Mouse (Mus musculus): ENCODE results near the gene Mycbp2.
A peak's percentile ranks its signal among the peaks of the same experiment; 100 is the strongest.

Gene Mycbp2

DNA sequence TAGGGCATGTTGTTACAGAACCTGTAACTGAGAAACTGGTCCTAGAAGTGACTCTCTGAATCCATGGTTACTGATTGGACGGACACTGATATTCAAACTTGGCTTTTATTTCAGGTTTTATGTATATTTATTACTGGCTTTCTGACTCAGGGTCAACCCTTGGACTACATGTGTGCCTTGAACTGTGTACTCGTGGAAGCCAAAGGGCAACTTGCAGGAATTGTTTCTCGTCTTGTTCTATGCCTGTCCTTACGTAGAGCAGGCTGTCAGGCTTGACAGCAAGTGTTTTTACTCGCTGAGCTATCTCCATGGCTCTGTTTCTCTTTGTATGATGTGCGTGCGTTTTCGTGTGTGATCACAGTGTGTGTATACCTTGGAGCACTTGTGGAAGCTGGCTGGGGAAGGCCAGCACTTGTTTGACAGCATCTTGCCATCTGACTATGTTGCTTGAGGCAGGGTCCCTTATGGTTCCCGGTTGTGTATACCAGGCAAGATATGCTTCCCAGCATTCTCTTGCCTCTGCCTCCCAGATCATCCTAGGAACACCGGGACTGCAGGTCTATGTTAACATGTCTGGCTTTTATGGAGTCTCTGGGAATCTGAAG lies 243.8 kb downstream of the Mycbp2 start:
- no peak for DNase-seq (ENCODE audit: low spot score in 2 of 2)

DNA sequence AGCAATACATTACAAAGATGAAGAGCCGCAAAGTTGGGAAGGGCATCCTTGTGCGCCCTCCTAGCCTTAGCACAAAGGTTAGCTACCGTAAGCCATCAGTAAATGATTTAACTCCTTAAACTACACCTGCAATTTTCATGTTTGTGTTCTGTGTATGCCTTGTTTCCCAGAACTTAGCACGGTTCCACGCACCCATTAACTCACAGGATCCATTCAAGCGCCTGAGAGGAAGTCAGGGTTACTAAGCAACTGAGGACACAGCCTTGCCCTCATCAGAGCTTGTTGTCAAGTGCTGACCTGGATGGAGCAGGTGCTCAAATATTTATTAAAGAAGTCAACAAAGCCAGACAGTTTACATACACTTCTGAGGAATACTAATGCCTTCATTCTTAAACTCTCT lies 244.4 kb downstream of the Mycbp2 start:
- no peak for DNase-seq (ENCODE audit: low spot score in 2 of 2)

DNA sequence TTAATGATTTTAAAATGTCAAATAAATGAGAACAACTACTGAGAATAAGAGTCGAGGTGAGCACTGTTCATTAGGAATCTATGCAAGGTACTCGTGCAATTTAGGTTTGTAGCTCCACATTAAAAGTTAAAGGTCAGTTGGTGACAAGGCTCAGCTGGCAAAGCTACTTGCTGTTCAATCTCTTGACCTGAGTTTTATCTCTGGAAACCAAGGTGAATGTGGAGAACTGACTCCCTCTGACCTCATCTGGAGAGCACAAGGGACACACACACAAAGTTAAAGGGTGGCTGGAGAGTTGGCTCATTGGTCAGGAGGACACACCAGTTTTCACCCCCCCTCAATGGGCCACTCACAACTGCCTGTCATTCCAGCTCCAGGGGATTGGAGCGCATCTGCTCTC lies 245.4 kb downstream of the Mycbp2 start:
- no peak for DNase-seq (ENCODE audit: low spot score in 2 of 2)

DNA sequence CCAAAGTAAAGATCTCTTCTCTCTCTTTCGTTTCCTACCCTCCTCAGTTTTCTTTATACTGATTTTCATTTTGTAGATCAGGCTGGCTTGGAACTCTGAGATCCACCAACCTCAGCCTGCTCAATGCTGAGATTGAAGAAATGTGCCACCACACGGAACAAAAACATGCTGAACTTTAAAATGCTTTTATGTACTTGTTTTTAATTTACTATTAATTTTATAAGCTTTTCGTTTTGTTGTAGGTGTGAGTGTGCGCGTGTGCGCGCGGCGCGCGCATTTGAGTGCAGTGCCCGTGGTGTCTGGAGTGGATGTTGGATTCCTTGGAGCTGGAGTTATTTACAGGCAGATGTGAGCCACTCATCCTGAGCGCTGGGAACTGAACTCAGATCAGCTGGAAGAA lies 246.3 kb downstream of the Mycbp2 start:
- DNase-seq (ENCODE audit: low spot score in 2 of 2): no peak

DNA sequence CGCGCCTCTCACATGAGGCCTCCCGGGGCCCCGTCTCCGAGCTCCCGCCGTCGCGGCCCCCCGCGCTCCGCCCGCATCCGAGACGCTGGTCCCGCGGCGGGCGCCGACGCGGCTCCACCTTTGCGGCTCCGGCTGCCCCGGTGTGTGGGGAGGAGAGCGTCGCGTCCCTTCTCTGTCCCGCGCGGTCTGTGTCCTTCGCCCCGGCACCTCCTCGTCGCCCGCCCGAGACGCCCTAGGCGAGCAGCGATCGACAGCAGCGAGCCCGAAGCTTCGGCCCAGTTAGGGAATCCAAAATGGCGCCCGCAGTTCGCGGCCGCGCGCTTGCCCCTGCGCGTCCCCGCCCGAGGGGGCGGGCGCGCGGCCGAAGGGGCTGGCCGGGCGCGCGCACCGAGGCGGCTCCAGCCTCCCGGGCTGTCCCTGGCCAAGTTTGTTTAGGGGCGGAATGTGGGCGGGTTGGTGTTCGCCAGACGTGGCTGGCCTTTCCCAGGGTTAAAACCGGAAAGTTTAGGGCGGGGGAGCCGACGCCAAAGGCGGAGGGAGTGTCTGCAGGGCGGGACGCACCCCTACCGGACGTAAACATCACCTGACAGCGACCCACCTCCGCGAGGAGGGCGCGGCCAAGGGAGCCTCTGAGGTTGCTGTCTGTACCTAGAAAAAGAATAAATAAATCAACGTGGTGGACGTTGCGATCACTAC lies 247.2 kb downstream of the Mycbp2 start, which contains the start of gene Fbxl3:
Fbxl3 (minus strand) TSS at position 329 of the 696 bp plus-strand sequence.
- DNase-seq (ENCODE audit: low spot score in 2 of 2): peak; percentile 91 to 92

DNA sequence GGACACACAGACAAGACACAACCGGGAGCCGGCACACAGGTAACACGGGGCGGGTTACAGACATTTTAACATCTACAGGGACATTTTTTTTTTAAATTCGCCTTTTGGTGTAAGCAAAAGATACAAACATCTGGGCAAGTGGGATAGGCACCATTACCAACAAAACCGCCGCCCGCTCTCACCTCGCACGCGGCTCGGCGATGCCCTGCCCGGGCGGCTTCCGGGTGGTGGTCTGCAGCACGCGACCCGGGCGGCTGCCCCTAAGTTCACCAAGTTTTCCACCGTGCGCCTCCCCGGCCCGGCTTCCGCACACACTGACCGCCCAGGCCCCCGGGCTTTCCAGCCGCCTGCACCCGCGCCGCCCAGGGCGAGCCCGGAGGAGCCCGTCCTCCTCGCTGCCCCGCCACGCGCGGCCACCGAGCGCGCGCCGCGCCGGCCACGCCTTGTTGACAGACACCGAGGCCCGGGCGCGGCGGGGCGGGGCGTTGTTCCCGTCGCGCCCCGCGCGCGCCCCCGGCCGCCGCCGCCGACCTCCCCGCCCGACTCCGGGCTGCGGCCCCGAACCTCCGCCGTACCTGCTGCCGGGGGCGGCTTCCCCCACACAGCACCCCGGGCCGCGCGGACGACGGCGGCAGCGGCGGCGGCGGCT lies 247.9 kb downstream of the Mycbp2 start:
- DNase-seq (ENCODE audit: low spot score in 2 of 2): peak; percentile 85 to 90

DNA sequence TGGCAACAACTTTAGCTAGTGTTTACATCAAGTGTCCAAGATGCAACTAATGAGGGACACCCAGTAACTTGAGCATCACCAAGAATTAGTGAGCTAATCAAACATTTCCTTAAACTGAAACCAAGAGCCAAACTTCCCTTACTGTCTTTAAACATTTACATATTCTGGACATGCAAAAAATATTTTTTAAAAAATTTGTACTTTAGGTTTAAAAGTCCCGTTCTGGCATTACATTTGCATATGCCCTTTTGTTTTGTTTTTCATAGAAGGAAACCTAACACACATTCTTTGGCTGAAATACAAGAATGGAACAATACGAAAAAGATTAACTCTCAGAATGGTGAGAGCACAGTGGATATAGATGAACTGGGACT lies 248.4 kb downstream of the Mycbp2 start:
- no peak for DNase-seq (ENCODE audit: low spot score in 2 of 2)

DNA sequence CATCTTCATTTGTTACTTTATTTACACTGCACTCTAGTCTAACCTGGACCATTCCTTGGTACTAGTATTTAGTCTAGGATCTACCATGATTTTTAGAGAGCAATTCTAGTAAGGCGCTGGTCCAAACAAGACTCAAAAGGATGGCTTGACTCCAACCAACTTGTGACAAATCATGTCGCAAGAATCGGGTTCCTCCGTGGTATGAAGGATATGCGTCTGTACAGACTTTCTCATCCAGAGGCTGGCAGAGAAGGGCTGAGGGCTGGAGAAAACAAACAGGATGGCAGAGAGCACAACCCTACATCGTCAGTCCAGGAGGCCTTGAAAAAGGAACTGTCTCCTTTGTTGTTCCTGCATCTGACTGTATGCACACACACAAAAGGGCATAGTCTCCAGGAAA lies 250.0 kb downstream of the Mycbp2 start:
- DNase-seq (ENCODE audit: low spot score in 2 of 2): no peak

DNA sequence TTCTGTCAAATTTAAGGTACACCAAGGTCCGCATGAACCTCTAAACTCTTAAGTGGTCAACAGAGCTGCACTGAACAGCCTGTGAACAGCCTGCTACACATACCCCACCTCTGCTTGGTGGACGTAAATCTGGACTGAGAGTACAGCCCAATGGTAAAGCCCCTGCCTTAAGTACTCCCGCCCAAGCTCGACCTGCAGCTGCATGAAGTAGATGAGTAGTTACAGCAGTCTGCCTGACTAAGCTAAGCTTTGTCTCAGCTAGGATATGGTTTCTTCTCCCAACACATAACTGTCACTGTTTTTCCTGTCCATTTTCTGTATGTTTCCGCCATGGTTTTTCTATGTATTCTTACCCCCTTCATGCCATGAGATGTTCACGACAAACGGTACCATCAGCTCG lies 250.8 kb downstream of the Mycbp2 start:
- no peak for DNase-seq (ENCODE audit: low spot score in 2 of 2)

DNA sequence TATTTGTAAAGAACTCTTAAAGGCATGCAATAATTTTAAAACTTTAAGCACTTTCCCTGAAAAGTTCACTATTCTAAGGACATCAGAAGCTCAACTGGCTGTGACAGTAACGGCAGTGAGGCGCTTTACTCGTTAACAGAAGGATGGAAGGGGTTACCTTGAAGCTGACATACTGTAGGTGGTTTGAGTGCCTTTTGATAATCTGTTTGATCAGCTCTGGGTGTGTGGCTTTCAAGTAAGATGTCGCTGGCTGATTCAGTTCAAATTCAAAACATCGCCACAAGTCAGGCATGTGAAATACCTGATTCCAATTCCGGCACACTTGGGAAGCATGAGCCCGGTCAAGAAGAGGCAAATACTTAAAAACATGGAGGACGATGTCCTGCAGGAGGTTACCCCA lies 251.6 kb downstream of the Mycbp2 start:
- no peak for DNase-seq (ENCODE audit: low spot score in 2 of 2)

DNA sequence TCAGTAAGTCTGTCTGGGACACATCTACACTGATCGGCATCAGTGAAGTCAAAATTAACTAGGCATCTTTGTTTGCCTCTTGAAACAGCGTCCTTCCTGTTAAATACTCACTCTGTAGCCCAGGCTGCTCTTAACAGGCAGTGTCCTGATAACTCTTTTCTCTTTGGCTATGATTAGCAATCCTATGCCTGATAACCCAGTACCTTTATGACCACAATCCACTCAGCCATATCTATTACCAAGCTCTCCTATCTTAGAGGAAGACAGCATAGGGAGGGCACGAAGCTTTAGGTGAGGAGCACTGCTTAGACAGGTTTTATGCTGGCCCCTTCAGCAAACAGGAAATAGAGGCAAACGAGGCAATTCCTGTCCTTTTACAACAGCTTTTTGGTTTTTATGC lies 252.9 kb downstream of the Mycbp2 start:
- DNase-seq (ENCODE audit: low spot score in 2 of 2): no peak

DNA sequence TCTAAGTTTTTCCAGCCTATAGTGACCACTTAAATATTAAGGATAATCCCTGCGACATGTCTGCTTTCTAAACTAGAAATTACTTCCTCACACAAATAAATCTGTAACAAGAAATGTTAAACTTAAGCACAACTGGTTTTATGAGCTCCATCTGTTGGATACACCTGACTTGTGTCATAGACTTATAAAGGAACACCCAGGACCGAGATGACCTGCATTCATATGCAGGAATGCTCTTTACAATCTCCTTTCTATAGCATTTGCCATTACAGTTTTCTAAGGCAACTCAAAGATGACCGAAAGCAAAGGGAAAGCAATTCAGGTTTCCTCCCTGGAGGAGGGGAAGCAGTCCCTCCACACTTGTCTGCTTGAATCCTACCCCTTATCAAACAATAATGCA lies 253.4 kb downstream of the Mycbp2 start:
- DNase-seq (ENCODE audit: low spot score in 2 of 2): no peak

DNA sequence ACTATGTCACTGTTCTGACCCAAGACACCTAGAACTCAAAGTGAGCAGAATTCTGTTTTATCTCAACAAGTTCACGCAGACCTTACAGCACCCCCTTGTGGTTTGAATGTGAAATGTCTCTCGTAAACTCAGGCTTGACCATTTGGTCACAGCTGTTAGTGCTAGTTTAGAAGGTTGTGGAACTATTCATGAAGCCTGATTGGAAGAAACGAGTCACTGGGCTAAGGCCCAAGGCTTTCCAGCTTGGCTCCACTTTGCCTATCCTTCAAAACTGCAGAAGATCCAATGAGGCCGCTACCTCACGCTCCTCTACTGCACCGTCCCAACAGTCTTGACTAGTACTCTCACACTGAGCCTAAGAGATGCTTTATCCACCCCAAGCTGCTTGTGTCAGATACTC lies 258.0 kb downstream of the Mycbp2 start:
- peak; percentile 29 to 51 for DNase-seq (ENCODE audit: low spot score in 2 of 2)

DNA sequence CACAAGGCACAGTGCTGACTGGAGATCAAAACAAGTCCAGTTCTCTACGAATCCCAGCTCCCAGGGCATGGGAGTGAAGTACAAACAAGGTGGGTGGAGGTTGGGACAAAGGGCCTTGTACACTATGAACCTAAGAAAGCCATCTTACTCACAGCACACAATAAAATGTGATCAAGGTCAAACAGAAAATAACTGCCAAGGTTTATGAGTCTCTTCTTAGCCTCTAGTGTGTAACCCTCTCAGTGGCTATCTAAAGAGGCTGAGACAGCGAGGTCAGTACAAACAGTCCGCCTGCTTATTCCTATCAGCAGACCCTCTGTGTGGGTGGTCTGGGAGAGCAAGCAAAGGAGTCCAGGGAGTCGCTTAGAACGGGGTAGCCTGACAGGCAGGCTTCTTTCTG lies 258.8 kb downstream of the Mycbp2 start:
- DNase-seq (ENCODE audit: low spot score in 2 of 2): no peak

DNA sequence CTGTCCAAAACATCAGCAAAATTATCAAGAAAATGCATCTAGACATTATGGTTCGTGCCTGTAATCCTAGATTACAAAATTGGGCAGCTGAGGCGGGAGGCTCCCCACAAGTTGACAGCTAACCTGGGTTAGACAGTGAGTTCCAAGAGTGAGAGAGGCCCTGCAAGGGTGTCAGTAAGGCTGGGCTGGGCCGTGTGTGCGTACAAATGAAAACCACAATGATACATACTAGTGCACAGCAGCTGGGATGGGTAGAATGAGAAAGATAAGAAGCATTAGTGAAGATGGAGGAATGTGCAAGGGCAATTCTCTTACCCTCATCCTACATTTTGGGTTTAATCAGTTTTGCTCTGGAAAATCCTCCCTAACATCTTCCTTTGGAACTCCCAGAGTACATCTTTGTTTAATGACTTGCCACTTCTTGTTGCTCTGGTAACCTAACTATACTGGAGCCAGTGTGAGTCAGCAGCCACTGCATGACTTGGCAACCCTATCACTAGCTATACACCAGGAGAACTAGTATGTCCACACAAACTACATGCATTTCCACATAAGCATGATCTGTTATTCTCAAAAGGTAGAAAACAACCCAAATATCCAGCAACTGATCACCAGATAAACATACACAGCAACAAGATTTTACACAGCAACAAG lies 259.8 kb downstream of the Mycbp2 start:
- peak in 1 of 2 experiments; percentile 31 for DNase-seq (ENCODE audit: low spot score in 2 of 2)

DNA sequence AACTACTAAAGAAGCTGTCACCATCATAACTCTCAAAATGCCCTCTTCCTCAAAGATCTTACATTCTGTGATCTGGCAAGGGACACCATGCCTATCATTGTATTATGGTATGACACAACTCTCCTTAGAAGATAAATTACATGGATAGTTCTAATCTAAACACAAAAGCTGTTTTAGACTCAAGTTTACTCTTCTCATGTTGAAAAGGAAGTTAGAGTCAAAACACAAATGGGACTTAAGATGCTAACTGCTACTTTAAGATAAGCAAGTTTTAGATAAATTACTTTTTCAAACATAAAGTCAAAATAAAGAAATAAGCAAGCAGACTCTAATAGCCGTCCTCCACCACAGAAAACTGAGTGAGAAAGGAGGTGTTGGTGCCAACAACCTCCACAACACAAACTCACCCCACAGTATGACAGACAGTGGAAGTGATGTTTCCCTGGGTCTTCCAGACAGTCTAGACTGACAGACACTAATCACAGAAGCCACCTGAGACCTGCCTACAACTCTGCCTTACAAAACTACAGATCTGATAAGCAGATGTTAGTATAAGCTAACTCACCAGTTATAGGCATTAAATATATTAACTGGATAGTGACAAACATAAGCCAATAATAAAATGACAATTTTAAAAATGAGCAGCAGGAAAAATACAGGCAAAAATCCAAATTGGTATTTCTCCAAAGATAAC lies 260.6 kb downstream of the Mycbp2 start:
- no peak for DNase-seq (ENCODE audit: low spot score in 2 of 2)

DNA sequence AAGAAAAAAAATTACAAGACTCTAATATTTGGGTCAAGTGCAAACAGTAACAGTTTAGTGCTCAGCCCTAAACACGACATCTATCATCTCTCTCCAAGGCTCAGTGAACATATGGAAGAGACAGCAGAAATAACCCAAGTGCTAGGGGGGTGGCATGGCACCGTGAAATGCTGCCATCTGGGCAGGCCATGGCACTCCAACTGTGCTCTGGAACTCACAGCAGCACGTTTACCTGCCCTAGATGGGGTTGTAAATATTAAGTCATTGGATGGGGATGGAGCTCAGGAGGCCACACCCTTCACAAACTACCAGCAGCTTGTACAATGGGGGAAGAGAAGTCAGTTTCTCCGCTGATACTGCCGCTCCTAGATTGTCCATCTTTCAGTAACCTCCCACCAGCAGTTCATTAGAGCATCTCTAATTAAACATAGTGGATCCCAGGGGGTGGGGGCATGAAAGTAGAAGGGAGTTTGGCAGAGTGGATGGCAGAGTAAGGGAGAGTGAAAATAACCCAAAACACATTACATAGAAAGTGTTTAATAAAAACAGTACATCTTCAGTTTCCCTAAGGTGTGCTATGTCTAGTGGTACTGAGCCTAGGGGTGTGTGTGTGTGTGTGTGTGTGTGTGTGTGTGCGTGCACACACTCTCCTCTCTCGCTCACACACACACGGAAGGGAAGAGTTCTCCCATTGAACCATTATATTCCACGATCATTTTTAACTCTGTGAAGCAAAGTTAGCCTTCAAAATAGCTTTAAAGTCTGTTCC lies 267.2 kb downstream of the Mycbp2 start:
- no peak for DNase-seq (ENCODE audit: low spot score in 2 of 2)

DNA sequence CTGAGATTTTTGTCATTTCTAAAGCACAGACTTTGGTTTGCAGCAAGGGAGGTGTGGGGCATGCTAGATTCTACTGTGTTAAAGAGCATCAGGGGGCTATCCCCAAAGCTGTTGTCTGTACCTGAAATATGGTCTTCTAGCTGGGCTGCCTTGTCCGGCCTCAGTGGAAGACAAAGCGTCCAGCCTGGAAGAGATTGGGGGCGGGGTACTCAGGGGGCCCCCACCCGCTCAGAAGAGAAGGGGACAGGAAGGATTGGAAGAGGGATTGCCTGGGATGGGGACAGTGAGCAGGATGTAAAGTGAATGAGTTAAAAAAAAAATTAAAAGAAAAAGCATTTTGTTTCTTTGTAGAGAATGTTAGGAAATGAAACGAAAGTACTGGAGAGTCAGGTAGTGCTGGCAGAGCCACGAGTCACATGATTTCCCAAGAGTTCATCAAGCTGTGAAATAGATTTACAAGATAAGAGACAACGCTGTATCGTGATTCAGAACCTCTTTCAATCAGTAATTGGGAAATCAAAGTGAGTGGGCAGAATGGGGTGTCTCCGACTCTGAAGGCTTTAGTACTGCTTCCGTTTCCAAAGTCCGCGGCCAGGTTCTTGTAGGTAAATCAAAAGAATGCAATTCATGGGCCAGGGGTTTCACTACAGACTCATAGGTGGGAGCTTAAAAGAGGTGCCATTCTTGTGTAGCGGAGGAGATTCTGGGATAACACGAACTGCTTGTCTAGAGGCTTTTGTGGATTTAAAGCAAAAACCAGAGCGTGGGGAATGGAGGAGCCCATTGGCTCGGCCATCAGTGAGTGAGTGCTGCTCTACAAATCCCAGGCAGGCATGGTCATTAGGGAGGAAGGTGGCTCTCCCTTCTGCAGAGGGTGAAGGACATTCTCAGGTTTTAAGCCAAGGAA lies 268.4 kb downstream of the Mycbp2 start:
- no peak for DNase-seq (ENCODE audit: low spot score in 2 of 2)

DNA sequence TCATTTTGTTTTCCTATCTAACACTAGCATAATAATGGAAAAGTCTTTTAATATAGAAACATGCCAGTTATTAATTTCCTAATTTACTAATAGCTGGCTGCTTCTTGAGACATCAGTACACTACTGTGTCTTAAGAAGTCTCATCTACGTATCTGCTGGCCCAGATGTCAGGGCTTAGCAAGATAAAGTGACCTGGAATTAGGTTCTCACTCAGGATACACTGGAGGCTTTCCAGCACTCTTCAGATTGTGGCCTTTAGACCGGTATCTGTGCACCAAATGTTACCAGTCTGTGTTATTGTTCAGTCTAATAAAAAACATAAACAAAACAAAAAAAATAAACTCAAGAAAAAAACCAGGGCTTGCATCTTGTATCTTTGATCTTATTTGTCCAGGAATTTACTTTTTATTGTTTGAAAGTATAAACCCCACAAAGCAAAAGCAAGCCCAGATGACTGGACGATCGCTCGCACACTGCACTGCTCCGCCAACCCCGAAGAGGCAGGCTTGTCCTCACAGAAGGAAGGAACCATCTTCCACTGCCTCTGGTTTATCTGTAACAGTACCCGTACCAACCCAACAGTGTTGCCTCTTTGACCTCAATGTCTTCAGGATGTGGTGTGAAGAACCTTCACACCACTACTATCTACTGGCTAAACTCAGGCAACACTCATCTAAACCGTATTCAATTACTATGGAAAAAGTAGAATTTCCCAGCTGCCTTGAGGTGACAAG lies 269.2 kb downstream of the Mycbp2 start:
- no peak for DNase-seq (ENCODE audit: low spot score in 2 of 2)

DNA sequence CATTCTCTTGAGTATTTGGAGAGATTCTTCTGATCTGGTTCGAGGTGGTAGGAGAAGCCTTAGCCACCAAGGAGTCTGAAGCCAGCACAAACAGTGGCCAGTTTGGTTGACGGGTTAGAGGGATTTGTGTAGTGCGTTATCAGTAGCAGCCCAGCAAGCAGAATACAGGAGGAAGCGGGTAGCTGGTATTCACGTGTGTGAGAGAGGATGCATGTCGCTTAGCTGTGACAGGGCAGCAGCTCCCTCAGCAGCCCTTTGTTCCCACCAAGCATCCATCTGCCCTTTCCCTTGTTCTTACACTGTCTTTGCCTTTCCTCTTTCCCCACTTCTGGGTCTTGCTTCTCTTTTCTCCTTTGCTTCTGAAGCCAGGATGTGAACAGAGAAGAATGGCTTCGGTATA lies 271.4 kb downstream of the Mycbp2 start:
- no peak for DNase-seq (ENCODE audit: low spot score in 2 of 2)
